Mouse (Mus musculus): ENCODE results near the gene Tifa.
"Not testable (repeated sequence)": the region's sequence is repeated elsewhere in the genome, so short reads cannot be mapped to it uniquely, and the experiment has no call there.

The Tifa gene

GRCm38 (mm10) chr3:127783680-127784079 lies 5.9 kb upstream of the Tifa start:
- in situ Hi-C loops (cut with MboI), result not testable (repeated sequence)

- in situ Hi-C loops (cut with MboI), result no loop called here
Observed at GRCm38 (mm10) chr3:127787032-127787431, 2.6 kb upstream of the Tifa start.

GRCm38 (mm10) chr3:127788038-127788437 lies 1.6 kb upstream of the Tifa start:
- in situ Hi-C loops (cut with MboI), result no loop called here

GRCm38 (mm10) chr3:127788919-127789318 lies 686 bp upstream of the Tifa start:
- in situ Hi-C loops (cut with MboI), result no loop called here

DNA sequence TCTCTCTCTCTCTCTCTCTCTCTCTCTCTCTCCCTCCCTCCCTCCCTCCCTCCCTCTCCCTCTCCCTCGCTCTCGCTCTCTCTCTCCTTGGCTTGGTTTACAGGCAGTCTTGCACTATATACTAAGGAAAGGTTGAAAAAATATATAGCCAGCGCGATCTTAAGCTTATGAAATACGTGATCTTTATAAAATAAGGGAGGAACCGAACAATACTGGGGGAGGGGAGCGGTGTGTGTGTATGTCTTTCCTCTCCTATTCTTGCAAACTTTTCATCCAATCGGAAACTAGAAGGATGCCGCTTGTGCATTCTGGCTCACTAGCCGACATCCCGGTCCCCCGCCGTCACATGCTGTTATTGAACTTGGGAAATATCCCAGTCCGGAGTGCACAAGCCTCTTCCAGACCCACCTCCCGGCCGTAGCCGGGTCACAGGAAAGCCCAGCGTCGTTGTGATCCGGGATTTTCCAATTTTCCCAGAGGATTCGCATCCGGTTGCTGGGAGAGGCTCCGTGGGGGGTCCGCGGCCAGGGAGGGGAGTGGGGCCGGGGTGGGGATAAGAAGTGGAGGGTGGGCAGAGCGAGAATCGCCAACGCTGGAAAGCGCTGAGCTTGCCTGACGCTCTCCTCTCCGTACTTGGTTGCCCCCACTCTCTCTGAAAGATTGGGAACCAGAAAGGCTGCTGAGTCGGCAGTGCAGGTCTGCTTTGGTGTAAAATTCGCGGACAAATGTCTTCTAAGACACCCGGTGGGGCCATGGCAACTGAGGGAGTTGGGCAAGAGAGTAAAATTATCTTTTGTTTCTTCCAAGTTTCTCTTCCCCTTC lies 840 bp downstream of the Tifa start:
- in situ Hi-C loops (cut with MboI), result no loop called here

- in situ Hi-C loops (cut with MboI), result no loop called here
Observed at GRCm38 (mm10) chr3:127791056-127791483, 1.5 kb downstream of the Tifa start.

DNA sequence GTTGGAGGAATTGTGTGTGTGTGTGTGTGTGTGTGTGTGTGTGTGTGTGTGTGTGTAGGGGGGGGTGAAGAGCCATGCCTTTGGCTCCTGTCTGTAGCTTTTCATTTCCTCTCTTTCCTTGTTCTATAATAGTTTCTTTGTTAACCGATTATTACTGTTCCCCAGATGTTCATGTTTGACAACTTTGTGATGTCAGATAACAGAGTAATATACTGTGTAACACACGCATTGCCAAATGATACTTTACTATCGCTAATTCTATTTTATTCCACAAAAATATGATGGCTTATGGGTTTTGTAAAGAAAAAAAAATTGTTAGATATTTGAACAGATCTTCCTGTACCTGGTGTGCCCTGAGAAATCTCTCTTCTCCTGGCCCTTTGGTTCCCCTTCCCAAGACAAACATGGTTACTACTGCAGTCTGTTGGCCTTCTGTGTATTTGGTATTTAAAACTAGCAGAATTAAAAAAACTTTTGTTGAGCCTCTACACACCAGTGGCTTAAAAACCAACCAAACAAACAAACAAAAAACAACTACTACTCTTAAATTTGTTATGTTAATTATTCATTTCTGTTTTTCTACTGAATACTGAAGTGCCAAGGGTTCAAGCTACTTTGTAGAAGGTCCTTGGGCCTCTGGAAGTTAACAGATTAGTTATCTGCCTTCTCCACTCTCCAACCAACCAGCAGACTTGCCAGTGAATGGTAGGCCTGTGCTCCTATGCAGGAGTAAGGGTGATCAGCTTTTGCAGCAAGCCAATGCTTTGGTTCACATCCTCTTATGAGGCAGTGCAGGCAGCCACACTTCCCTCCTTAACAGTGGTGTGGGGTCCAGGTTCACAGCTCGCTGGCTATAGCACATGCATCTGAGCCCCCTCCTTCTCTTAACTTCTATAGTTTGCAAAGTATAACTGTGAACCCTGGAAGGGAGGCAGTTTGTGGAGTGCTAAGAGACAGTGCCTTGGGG lies 2.3 kb downstream of the Tifa start:
- in situ Hi-C loops (cut with MboI), result no loop called here

- in situ Hi-C loops (cut with MboI), result no loop called here
Observed at GRCm38 (mm10) chr3:127793022-127793421, 3.4 kb downstream of the Tifa start.

DNA sequence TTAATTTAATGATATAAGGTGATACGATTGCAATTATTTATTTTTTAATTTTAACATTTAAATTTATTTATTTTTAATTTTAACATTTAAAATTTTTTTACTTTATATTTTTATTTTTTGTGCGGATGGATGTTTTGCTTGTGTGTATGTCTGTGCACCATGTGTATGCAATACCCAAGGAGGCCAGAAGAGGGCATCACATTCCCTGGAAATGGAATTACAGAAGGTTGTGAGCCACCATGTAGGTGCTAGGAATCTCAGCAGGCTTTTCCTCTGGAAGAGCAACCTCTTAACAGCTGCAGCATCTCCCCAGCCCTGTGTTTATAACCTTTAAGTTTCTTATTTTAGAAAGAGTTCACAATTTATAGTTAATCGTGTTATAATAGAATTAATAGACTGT lies 6.2 kb downstream of the Tifa start:
- in situ Hi-C loops (cut with MboI), result no loop called here

DNA sequence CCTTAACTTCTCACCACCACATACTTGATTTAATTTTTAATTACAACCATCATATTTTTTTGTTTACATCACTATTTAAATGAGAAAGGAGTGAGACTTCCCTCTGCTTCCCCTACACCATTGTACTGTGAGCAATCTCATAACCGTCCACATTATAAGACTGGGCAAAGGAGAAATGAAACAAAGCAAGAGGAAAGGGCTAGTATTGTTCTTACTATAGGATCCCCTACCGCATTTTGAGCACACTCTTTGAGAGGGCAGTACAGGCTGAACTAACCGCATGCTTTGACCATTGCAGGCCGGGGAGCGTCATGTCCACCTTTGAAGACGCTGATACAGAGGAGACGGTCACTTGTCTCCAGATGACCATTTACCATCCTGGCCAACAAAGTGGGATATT lies 6.7 kb downstream of the Tifa start:
- in situ Hi-C loops (cut with MboI), result no loop called here

- in situ Hi-C loops (cut with MboI), result no loop called here
Observed at GRCm38 (mm10) chr3:127801162-127801561, 11.6 kb downstream of the Tifa start.

- in situ Hi-C loops (cut with MboI), result no loop called here
Observed at GRCm38 (mm10) chr3:127802814-127803213, 13.2 kb downstream of the Tifa start.

- in situ Hi-C loops (cut with MboI), result no loop called here
Observed at GRCm38 (mm10) chr3:127804439-127804838, 14.8 kb downstream of the Tifa start.

GRCm38 (mm10) chr3:127805071-127805470 lies 15.5 kb downstream of the Tifa start:
- in situ Hi-C loops (cut with MboI), result no loop called here

- in situ Hi-C loops (cut with MboI), result no loop called here
Observed at GRCm38 (mm10) chr3:127805991-127806390, 16.4 kb downstream of the Tifa start.

- in situ Hi-C loops (cut with MboI), result no loop called here
Observed at GRCm38 (mm10) chr3:127807846-127808245, 18.2 kb downstream of the Tifa start.

DNA sequence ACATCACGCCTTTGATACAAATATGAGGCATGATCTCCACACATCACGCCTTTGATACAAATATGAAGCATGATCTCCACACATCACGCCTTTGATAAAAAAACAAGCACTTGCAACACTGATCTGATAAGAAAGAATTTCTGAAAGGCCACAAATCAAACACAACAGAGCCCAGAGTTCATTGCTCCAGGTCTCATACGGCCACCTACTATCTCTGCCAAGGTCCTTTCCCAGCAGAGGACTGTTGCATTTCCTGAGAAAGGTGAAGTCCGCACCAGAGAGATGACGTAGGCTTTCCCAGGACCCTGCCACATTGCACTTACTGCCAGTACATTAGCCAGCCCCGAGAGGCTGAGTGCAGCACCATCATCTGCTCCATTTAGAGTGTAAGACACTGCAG lies 19.5 kb downstream of the Tifa start:
- in situ Hi-C loops (cut with MboI), result no loop called here

- in situ Hi-C loops (cut with MboI), result no loop called here
Observed at GRCm38 (mm10) chr3:127817120-127817683, 27.6 kb downstream of the Tifa start.

DNA sequence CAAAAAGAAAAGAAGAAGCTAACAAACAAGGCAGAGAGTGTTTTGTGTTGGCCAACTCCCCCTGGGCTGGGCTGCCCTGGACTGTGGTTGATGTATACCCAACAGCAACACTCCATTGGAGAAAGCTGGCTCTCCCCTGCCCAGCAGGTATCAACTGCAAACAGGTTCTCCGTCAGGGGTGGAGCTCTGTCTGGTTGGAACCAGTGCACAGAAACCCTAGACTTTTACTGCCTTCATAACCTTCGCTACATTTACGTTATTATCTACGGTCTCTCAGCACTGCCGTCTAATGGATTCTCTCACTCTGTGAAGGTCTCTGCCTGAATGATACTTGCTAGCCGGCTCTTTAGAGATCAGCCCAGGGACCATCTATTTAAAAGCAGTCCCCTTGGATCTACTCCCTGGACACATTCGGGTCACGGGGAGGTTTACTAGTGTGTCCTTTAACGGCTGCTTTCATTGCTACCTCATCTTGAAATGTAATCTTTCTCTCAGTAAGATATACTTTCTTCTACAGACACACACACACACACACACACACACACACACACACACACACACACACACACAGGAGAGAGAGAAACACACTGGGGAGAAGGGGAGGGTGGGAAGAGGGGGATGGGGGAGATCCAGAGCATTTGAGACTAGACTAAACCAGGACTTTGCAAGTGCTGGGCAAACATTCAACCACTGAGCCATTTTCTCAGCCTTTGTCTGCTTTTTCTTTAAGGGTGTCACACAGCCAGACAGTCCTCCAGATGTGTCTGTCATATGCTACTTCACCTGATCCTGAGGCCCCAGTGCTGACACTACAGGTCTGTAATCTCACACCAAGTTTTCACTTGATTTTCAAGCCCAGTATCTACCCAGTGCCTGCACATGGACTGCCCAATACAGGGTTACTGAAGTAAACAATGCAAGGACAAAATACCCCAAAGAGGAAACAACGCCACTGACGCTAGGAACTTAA lies 29.4 kb downstream of the Tifa start:
- in situ Hi-C loops (cut with MboI), result no loop called here

DNA sequence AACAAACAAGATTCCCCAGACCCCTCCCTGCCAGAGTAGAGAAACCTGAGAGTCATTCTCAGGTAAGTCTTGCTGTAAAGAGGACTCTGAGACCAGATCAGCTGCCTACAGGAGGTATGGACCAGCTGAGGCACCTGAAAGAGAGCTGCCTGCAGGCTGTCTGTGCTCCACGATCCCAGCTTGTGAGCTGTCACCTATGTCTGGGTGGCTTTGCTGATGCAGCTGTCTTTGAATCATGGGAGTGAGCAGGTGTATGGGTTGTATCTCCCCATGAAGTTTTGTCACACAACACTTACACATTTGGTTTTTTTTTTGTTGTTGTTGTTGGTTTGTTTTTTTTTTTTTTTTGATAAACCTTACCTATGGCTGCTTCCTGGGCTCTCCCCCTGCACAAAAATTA lies 30.8 kb downstream of the Tifa start:
- in situ Hi-C loops (cut with MboI), result no loop called here

DNA sequence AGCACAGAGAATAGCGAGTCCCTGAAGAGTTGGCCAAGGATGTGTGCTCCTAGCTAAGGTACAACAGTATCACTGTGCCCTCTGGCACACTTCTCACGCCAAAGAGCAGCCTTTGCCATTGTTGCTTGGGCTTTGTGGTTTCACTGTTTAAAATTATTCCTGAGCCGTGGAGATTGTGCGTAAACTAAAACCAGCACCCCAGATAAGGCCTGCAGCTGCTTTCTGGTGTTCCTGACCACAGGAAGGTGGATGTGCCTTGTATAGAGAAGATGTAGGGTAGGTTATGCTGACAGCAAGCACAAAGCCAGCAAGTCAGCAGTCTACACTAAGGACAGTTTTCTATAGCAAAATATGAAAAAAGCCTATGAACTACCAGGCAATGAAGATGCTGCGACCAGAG lies 31.6 kb downstream of the Tifa start:
- in situ Hi-C loops (cut with MboI), result no loop called here

All from mature B cell (primary cell).